Mouse (Mus musculus): ENCODE data around the gene Sox15.
"Not testable (repeated sequence)": the region's sequence is repeated elsewhere in the genome, so short reads cannot be mapped to it uniquely, and the experiment has no call there.

Sox15 gene

GRCm38 (mm10) chr11:69702886-69703285 lies 47.8 kb downstream of the Sox15 start:
- not testable (repeated sequence) for DNase-seq (ENCODE audit: low read depth, low spot score)

GRCm38 (mm10) chr11:69703381-69703780 lies 48.3 kb downstream of the Sox15 start:
- not testable (repeated sequence) for DNase-seq (ENCODE audit: low read depth, low spot score)

GRCm38 (mm10) chr11:69703814-69704612 lies 48.9 kb downstream of the Sox15 start:
- DNase-seq (ENCODE audit: low read depth, low spot score), result no peak

GRCm38 (mm10) chr11:69704613-69705010 lies 49.5 kb downstream of the Sox15 start:
- no peak for DNase-seq (ENCODE audit: low read depth, low spot score)

All from c-Kit-negative CD71-positive TER-119-positive erythroid progenitor cells, embryonic 14.5 days (primary cell).